Mouse (Mus musculus) right cerebral cortex, adult 2 months (tissue): Measurements from ENCODE around the gene Gtpbp6.
"Not testable (repeated sequence)": the region's sequence is repeated elsewhere in the genome, so short reads cannot be mapped to it uniquely, and the experiment has no call there.

Source experiments
- DNase-seq, 2 experiments: peaks; one replicate each; pipeline ENCODE4 v3.0.0; 2021 to 2022; ENCODE audit warnings: low spot score in 2 of 2

The Gtpbp6 gene

GRCm38 (mm10) chr5:110100921-110101631, 6.9 kb downstream of the Gtpbp6 start:
- peak in 1 of 2 experiments; percentile 36 for DNase-seq

GRCm38 (mm10) chr5:110099656-110100580, 8.1 kb downstream of the Gtpbp6 start, which contains the start of gene Plcxd1:
Gene Plcxd1 (plus strand): TSS chr5:110099969.
- DNase-seq: peak in 1 of 2 experiments; percentile 17

GRCm38 (mm10) chr5:110098991-110099477, 9.0 kb downstream of the Gtpbp6 start:
- DNase-seq: peak in 1 of 2 experiments; percentile 72

- no peak for DNase-seq
Observed at GRCm38 (mm10) chr5:110094847-110095213, 13.2 kb downstream of the Gtpbp6 start.

- peak; percentile 88 to 89 for DNase-seq
Observed at GRCm38 (mm10) chr5:110094030-110094846, 13.8 kb downstream of the Gtpbp6 start, which contains the start of gene Gm35315. Gene Gm35315 (minus strand): TSS chr5:110094420.

GRCm38 (mm10) chr5:110091546-110091945, 16.5 kb downstream of the Gtpbp6 start:
- DNase-seq: no peak

GRCm38 (mm10) chr5:110086161-110086866, 21.7 kb downstream of the Gtpbp6 start:
- DNase-seq: no peak

GRCm38 (mm10) chr5:110082961-110083360, 25.0 kb downstream of the Gtpbp6 start:
- no peak for DNase-seq

- not testable (repeated sequence) for DNase-seq
Observed at GRCm38 (mm10) chr5:110072413-110072812, 35.6 kb downstream of the Gtpbp6 start, which contains the start of gene Gm17655. Gene Gm17655 (minus strand): TSS chr5:110072513.

GRCm38 (mm10) chr5:110057637-110058408, 50.2 kb downstream of the Gtpbp6 start:
- peak; percentile 79 to 88 for DNase-seq
